Mouse (Mus musculus) thymus, adult 2 months (tissue): ENCODE results near the gene Sgf29.

Experiments used
- CTCF ChIP-seq: fragments of 200-500 bp; IDR thresholded peaks from 2 replicates; pipeline ENCODE4 v1.5.1; 2012; ENCODE audit warnings: mild to moderate bottlenecking, control low read depth, low read length, moderate library complexity, borderline replicate concordance; ENCODE audit not compliant: control insufficient read depth, poor library complexity, insufficient read depth; ENCODE audit errors: extremely low read depth
- POLR2A ChIP-seq: fragments of 200-500 bp; IDR thresholded peaks from 2 replicates; pipeline ENCODE4 v1.6.1; 2012; ENCODE audit warnings: mild to moderate bottlenecking, low read length, control low read depth, moderate library complexity; ENCODE audit not compliant: control insufficient read depth, poor library complexity, insufficient read depth; ENCODE audit errors: extremely low read depth

DNA sequence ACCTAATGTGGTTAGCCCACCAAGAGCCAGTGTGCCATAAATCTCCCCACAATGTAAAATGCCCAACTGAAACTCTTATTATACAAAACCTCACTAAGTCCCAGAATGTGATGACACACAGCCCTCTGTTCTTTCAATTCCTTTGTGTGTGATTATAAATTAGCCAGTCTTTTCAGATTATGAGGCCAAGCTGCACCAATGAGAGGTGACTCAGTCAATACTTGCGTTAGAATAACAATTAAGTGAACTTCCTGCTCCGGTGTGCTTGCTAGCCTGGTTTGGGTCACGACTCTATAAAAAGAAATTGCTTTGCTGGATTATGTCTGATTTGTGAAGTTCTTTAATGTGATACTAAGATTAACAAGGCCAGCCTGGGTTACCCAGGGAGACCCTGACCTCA is 19.2 kb upstream of the Sgf29 start:
- no peak for TF ChIP-seq POLR2A
- no peak for TF ChIP-seq CTCF
